Mouse (Mus musculus) lung, adult 18-20 months (tissue): ENCODE data around the gene Hacd3.

Experiments used
- DNase-seq, 2 experiments: peaks; one replicate each; pipeline ENCODE4 v3.0.0; 2022; ENCODE audit warnings: mixed read lengths in 2 of 2

Gene Hacd3

GRCm38 (mm10) chr9:65020991-65021886 is at the start of gene Hacd3:
Gene Hacd3, minus strand, starts transcription at chr9:65021693.
- DNase-seq = peak; percentile 91 to 93

GRCm38 (mm10) chr9:65070587-65070986 is 49.1 kb upstream of the Hacd3 start:
- DNase-seq = no peak

GRCm38 (mm10) chr9:65064251-65064650 is 42.8 kb upstream of the Hacd3 start:
- no peak for DNase-seq

- DNase-seq = no peak
Measured at GRCm38 (mm10) chr9:65050981-65051380, 29.5 kb upstream of the Hacd3 start.

GRCm38 (mm10) chr9:65049422-65049821 is 27.9 kb upstream of the Hacd3 start:
- no peak for DNase-seq

GRCm38 (mm10) chr9:65046993-65047392 is 25.5 kb upstream of the Hacd3 start:
- peak in 1 of 2 experiments; percentile 13 for DNase-seq

GRCm38 (mm10) chr9:65041430-65041829 is 19.9 kb upstream of the Hacd3 start:
- DNase-seq = no peak

- no peak for DNase-seq
Measured at GRCm38 (mm10) chr9:65036861-65037260, 15.4 kb upstream of the Hacd3 start.

GRCm38 (mm10) chr9:65036456-65036855 is 15.0 kb upstream of the Hacd3 start:
- peak; percentile 80 to 81 for DNase-seq

GRCm38 (mm10) chr9:65032269-65033108 is 11.0 kb upstream of the Hacd3 start, which contains the start of gene Dpp8:
Gene Dpp8, plus strand, starts transcription at chr9:65032414.
- peak; percentile 93 to 95 for DNase-seq

- DNase-seq = no peak
Measured at GRCm38 (mm10) chr9:65031894-65032268, 10.4 kb upstream of the Hacd3 start.

GRCm38 (mm10) chr9:65031355-65031754 is 9.9 kb upstream of the Hacd3 start:
- DNase-seq = peak; percentile 25 to 28

- DNase-seq = no peak
Measured at GRCm38 (mm10) chr9:65028313-65028712, 6.8 kb upstream of the Hacd3 start.

GRCm38 (mm10) chr9:65027241-65027640 is 5.7 kb upstream of the Hacd3 start:
- no peak for DNase-seq

- DNase-seq = no peak
Measured at GRCm38 (mm10) chr9:65023447-65023846, 2.0 kb upstream of the Hacd3 start.

GRCm38 (mm10) chr9:65022580-65023135 is 1.2 kb upstream of the Hacd3 start:
- DNase-seq = peak in 1 of 2 experiments; percentile 23

- DNase-seq = no peak
Measured at GRCm38 (mm10) chr9:65021887-65022579, 540 bp upstream of the Hacd3 start.

- DNase-seq = no peak
Measured at GRCm38 (mm10) chr9:65020128-65020527, 1.4 kb downstream of the Hacd3 start.

GRCm38 (mm10) chr9:65019146-65019545 is 2.3 kb downstream of the Hacd3 start:
- peak; percentile 27 to 68 for DNase-seq

- DNase-seq = no peak
Measured at GRCm38 (mm10) chr9:65018588-65019121, 2.8 kb downstream of the Hacd3 start.

- no peak for DNase-seq
Measured at GRCm38 (mm10) chr9:65017896-65018295, 3.6 kb downstream of the Hacd3 start.
